Mouse (Mus musculus): ENCODE measurements around the gene Usp9x. TPM values are rescaled to one million over a fixed set of nuclear protein-coding genes. Genes with fewer than 3 reads are reported as not detected.
A peak's percentile ranks its signal among the peaks of the same experiment; 100 is the strongest.

The Usp9x gene
- total RNA-seq, 4 experiments from 2014 or later = 212 to 255 (median 232) TPM

DNA sequence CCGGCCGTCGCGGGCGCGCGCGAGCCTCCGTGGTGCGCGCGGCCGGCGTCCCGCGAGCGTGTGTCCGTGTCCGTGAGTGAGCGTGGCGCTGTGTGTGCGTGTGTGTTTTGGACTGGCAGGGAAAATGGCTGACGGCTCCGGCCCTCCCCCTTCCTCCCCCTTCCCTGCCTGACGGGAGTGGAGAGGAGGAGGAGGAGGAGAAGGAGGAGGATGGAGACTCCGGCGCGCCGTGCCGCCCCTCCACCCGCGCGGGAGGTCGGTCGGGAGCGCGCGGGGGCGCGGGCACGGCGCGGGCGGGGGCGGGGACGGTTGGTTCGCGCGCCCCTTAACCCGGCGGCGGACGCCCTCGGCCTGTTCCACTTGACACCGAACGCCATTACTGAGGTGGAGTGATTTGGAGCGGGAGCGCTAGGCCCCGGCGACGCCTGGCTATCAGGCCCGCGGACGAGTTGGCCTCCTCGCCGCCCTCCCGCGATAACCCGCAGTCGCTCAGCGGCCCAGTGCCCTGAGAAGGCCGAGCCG is 1.2 kb downstream of the Usp9x start:
- DNase-seq (ENCODE audit: low spot score in 2 of 2) = peak; percentile 41 to 65

DNA sequence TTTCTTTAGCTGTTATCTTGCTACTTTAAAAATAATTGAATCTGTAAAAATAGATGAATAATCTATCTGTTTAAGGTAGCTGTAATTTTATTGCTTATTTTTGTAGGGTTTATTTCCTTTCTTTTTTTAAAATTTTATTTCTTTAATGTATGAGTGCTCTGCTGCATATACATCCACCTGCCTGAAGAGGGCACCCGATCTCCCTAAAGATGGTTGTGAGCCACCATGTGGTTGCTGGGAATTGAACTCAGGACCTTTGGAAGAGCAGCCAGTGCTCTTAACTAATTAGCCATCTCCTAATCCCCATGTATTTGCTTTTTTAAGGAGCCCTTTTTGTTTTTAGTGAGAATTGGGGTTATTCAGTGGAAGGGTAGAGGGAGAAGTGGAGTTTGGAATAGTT is 14.3 kb downstream of the Usp9x start:
- DNase-seq (ENCODE audit: low spot score in 2 of 2) = no peak

DNA sequence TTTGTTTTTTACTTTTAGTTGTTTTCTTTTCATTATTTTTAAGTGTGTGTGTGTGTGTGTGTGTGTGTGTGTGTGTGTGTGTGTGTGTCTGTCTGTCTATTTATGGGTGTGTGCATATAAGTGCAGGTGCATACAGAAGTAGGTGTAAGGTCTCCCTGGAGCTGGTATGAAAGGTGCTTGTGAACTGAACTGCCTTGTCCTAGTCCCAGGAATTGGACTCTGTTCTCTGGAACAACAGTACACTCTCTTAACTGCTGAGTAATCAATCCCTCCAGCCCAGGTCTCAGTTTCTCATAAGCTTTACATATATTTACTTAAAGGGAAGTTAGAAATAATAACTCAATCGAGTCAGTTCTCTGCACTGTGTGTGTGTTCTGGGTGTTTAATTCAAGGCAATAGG is 25.7 kb downstream of the Usp9x start:
- DNase-seq (ENCODE audit: low spot score in 2 of 2) = no peak

DNA sequence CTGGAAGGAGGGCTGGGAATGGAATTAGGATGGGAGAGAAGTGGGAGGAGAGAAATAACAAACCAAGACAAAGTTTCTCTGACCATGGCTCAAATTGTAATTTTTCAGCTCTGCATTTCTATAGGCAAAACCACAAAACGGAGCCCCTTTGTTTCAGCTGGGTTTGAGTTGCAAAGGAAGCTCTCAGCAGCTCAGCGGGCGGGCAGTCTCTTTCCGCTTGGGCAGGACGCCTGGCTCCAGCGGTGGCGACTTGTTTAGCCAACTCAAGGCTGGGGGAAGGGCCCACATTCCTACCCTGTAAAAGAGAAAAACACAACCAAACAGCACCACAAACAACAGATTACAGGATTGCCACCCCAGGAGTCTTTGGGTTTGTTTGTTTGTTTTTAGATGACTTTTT is 135.2 kb downstream of the Usp9x start:
- DNase-seq (ENCODE audit: low spot score in 2 of 2) = no peak

DNA sequence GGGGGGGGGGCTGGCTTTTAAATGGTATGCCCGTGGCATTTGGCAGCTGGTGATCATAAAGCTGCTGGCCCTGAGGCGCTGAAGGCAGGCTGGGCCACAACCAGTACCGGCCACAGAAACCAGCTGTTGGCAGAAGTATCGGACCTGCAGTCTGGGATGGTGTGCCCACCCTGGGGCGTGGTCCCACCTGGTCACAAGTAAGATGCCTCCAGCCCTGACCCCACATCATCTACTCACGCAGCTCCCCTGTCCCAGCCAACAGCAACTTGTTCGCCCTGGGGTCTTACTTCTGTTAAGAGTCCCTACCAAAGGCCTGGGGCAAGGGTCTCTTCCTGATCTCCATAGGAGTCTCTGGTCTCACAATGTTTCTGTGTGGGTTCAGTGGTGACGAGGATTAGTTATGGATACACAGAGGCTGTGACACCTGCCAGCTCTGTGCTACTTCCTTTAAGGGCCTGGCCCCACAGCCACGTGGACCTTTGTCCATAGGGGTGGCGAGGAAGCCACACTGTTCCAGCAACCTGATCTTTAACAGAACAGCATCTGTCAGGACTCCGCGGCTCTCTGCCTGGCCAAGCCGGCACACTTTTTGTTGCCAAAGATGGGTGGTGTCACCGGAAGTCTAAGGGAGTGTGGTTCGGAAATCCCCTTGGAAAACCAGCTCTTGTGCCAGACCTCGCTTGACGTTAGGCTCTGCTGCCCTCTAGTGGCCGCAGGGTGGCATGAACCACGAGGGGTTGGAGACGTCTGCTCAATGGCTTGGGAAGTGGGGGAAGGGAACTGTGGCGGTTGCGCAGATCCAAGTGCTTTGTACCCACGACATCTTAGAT is 136.4 kb downstream of the Usp9x start:
- DNase-seq (ENCODE audit: low spot score in 2 of 2) = peak; percentile 85

DNA sequence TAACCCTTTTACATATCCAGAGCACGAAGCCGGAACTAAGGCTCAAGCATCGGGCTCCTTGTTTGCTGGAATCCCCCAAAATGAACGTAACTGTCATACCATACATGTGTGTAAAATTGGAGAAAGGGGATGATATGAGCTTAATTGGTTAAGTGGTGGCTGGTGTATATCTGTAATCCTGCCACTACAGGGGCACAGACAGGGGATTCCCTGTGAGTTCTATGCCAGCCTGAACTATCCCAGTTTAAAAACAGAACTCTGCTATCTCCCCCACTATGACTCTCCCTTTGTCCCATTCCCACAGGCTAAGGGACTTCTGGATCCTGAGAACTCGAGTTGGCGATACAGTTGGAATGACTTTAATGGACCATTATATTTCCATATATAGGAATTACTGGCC is 137.1 kb downstream of the Usp9x start:
- no peak for DNase-seq (ENCODE audit: low spot score in 2 of 2)

DNA sequence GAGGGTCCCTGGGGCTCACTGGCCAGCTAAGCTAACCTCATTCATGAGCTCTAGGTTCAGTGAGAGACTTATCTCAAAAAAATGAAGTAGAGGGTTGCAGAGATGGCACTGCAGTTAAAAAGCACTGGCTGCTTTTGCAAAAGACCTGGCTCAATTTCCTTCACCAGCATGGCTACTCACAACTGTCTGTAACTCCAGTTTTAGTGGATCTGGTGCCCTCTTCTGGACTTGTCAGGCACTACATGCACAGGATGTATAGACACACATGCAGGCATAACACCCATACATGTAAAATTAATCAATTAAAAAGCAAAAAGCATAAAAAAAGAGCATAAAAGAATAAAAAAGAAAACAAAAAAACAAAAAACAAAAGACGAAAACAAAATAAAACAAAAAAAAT is 143.0 kb downstream of the Usp9x start:
- DNase-seq (ENCODE audit: low spot score in 2 of 2) = no peak

Other genes with a start within 250 kb of the Usp9x start
- 100 to 1,000 TPM; 146 to 229 (median 193) TPM for gene Ddx3x, start 209.5 kb downstream of the Usp9x start, total RNA-seq (2022)

Data from layer of hippocampus, adult 8-10 months (tissue).